Mouse (Mus musculus): ENCODE measurements at regions not wholly inside any gene's neighbourhood (a gene's known extent, or its start where the extent isn't known, plus 50 kb on each side); places are given as distances from the start of the nearest gene placed in this dataset.

DNA sequence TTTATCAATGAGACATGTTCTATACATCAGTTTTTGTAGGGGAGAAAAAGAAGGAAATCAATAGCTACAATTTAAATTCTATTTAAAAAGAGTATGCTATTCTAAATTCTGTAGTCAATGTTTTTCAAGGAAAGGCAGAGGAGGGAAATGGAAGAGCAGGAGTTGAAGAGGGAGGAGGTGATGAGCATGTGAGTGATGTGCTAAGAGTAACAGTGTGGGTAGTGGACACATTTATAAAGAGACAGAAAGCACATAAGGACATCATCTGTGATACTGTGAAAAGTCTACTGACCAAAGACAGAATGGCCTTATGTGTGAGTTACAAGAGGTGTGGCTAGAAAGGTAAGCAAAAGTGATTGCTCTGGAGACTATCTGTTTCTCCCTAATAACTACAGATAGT, 179.8 kb upstream of the Tnc start:
- no peak overlapping the region for H3K27ac ChIP-seq (ENCODE audit: low read depth, low read length)
- ATAC-seq, result no peak
- H3K4me2 ChIP-seq (ENCODE audit: low read length), result no peak overlapping the region
- no peaks in the 10 kb centered on the region for H3K4me1 ChIP-seq (ENCODE audit: control insufficient read depth, insufficient read depth, low read depth, low read length)
- H3K27me3 ChIP-seq (replicated peaks; ENCODE audit: control insufficient read depth, insufficient read depth, low read length), result no peaks in the 10 kb centered on the region
- H3K4me3 ChIP-seq (ENCODE audit: low read length), result no peak overlapping the region
- no peaks in the 10 kb centered on the region for H3K36me3 ChIP-seq (ENCODE audit: control insufficient read depth, insufficient read depth, low read length)
- H3K9ac ChIP-seq (ENCODE audit: low read depth, low read length), result no peak overlapping the region
- H3K9me3 ChIP-seq (ENCODE audit: control insufficient read depth, low read length), result no peaks in the 10 kb centered on the region

DNA sequence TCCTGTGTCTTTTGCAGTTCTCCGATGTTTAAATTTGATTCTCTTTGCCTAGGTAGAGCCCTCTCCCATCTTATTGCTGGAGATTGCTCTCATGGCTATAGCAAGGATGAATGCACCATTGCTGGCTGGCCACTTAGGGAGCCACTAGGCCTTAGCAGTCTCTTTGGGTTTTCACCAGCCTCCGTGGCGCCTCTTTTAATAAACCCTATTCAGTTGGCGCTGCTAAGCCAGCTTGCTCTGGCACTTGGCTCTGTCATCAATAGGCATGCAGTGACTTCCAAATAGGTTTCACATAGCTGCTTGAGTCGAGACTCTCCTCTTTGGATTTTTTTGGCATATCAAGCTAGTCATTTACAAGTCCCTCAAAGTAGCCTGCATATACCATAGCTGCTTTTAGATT, 178.1 kb upstream of the Tnc start:
- Histone ChIP-seq H3K9ac (ENCODE audit: low read depth, low read length) (no peak overlapping the region), H3K4me2 (ENCODE audit: low read length) (no peak overlapping the region), H3K27me3 (replicated peaks; ENCODE audit: control insufficient read depth, insufficient read depth, low read length) (no peaks in the 10 kb centered on the region), H3K9me3 (ENCODE audit: control insufficient read depth, low read length) (no peaks in the 10 kb centered on the region), H3K27ac (ENCODE audit: low read depth, low read length) (no peak overlapping the region), H3K4me1 (ENCODE audit: control insufficient read depth, insufficient read depth, low read depth, low read length) (no peaks in the 10 kb centered on the region), H3K36me3 (ENCODE audit: control insufficient read depth, insufficient read depth, low read length) (no peaks in the 10 kb centered on the region), H3K4me3 (ENCODE audit: low read length) (no peak overlapping the region)
- 80% methylated on average over 5 of the region's 5 CpGs for WGBS
- ATAC-seq, result peak; percentile 89

DNA sequence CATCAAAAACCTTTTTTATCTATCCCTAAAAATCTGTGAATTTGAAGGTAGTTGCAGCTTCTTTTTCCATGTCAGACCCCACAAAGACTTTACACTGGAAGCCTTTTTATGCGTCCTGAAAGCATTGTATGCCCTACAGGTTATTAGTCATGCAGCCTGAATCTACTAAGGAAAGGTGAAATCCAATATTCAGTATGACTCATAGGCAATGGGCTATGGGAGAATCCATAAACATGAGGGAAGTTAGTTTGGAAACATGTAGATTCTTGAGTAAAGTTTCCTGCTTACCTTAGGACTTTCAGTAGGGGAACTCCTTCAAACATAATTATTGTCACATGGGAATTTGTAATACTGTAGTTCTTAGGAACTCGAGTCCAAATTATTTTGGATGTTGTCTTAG, 173.0 kb upstream of the Tnc start:
- H3K4me2 ChIP-seq (ENCODE audit: low read length), result no peak overlapping the region
- H3K27me3 ChIP-seq (replicated peaks; ENCODE audit: control insufficient read depth, insufficient read depth, low read length), result no peaks in the 10 kb centered on the region
- no peaks in the 10 kb centered on the region for H3K9me3 ChIP-seq (ENCODE audit: control insufficient read depth, low read length)
- no peaks in the 10 kb centered on the region for H3K4me1 ChIP-seq (ENCODE audit: control insufficient read depth, insufficient read depth, low read depth, low read length)
- no peaks in the 10 kb centered on the region for H3K36me3 ChIP-seq (ENCODE audit: control insufficient read depth, insufficient read depth, low read length)
- no peak overlapping the region for H3K27ac ChIP-seq (ENCODE audit: low read depth, low read length)
- no peak overlapping the region for H3K4me3 ChIP-seq (ENCODE audit: low read length)
- no peak for ATAC-seq
- 83% methylated on average over 2 of the region's 2 CpGs for WGBS
- no peak overlapping the region for H3K9ac ChIP-seq (ENCODE audit: low read depth, low read length)

DNA sequence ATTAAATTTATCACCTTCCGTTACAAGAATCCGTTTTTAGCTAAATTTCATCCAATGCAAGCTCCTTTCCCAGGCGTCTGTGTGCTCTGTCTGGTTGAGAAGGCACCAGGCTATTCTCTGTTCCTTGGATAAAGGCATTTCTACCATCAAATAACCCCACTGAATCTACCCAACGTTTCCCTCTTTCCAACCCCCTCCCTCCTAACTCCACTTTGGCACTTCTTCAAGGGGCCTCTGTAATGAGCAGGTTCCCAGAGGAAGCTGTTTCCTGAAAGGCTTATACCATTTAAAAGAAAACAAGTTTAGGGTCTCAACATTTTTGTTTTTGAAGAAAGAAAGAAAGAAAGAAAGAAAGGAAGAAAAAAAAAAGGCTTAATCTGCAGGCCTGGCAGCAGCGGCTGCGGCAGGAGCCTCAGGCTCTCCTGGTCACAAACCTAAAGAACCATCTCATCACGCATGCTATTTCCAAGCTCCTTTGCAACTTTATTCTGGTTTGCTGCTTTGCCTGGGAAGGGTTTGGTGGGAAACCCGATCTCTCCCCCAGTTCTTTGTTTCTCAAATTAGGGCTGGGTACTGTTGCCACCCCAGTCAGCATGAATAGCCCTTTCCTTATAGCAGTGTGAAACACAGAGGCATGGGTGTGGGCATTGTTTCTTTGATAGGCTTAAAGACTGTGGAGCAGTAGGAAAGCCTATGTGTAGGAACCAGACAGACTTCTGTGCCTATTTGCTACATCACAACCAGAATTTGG, 160.5 kb upstream of the Tnc start:
- Histone ChIP-seq H3K27me3 (replicated peaks; ENCODE audit: control insufficient read depth, insufficient read depth, low read length) (no peaks in the 10 kb centered on the region), H3K36me3 (ENCODE audit: control insufficient read depth, insufficient read depth, low read length) (no peaks in the 10 kb centered on the region), H3K4me2 (ENCODE audit: low read length) (no peak overlapping the region), H3K4me1 (ENCODE audit: control insufficient read depth, insufficient read depth, low read depth, low read length) (no peaks in the 10 kb centered on the region), H3K27ac (ENCODE audit: low read depth, low read length) (0 out of 2 replicates have a peak overlapping the region, but pooled peaks have one; percentile 3), H3K4me3 (ENCODE audit: low read length) (no peak overlapping the region), H3K9ac (ENCODE audit: low read depth, low read length) (no peak overlapping the region), H3K9me3 (ENCODE audit: control insufficient read depth, low read length) (no peaks in the 10 kb centered on the region)
- WGBS, result 33% methylated on average over 8 of the region's 8 CpGs
- peak; percentile 90 for ATAC-seq

DNA sequence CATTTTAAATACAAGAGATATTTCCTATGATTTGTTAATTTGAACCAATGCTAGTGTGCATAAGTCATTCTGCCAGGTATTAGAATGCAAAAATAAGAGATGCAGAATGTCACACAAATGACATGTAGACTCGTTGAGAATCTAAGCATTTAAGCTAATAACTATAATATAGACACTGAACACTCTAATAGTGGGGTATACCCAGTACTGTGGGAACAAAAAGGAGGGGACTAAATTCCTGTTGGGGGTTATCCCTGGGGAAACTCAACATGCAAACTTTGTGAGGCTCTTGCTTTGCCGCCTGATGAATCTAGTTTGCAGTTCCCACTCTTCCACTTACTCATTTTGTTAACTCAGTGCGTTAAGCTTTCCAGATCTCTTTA, 154.0 kb upstream of the Tnc start:
- no peaks in the 10 kb centered on the region for H3K27me3 ChIP-seq (replicated peaks; ENCODE audit: control insufficient read depth, insufficient read depth, low read length)
- no peak overlapping the region for H3K4me2 ChIP-seq (ENCODE audit: low read length)
- H3K4me3 ChIP-seq (ENCODE audit: low read length), result no peak overlapping the region
- no peak overlapping the region for H3K27ac ChIP-seq (ENCODE audit: low read depth, low read length)
- no peaks in the 10 kb centered on the region for H3K9me3 ChIP-seq (ENCODE audit: control insufficient read depth, low read length)
- 74% methylated on average over 3 of the region's 3 CpGs for WGBS
- H3K4me1 ChIP-seq (ENCODE audit: control insufficient read depth, insufficient read depth, low read depth, low read length), result no peaks in the 10 kb centered on the region; the same call in 1 of the 2 replicates
- H3K9ac ChIP-seq (ENCODE audit: low read depth, low read length), result no peak overlapping the region
- H3K36me3 ChIP-seq (ENCODE audit: control insufficient read depth, insufficient read depth, low read length), result no peaks in the 10 kb centered on the region
- no peak for ATAC-seq

DNA sequence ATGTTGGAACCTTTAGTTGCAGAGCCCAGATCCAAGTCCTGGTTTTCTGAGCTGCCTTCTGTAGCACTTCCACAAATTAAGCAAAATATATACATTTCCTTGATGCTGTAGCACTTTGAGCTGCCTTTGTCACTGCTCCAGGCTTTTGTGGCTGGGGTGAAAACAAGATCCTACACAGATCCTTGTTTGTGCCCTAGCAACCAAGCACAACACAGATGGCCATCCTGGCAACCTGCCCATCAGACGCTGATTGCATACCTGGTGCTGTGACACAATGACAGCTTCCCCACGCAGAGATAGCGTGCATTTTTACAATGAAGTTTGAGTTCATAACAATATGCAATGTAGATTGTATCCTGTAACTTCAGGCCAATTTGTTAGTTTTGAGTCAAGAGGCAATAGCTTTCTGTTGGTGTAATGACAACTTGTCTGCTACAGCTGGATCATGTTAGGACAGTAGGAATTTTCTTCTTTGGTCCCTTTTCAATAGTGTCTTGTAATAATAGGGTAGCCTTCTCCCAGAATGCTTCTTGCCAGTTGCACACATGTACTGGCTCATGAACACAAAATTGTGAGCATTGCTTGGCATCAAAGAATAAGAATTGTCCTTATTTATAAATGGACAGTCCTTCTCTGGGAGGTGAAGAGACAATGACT, 153.5 kb upstream of the Tnc start:
- peak; percentile 90 for ATAC-seq
- 0 out of 2 replicates have a peak overlapping the region, but pooled peaks have one; percentile 34 for H3K27ac ChIP-seq (ENCODE audit: low read depth, low read length)
- H3K36me3 ChIP-seq (ENCODE audit: control insufficient read depth, insufficient read depth, low read length), result no peaks in the 10 kb centered on the region
- H3K9ac ChIP-seq (ENCODE audit: low read depth, low read length), result no peak overlapping the region
- H3K9me3 ChIP-seq (ENCODE audit: control insufficient read depth, low read length), result no peaks in the 10 kb centered on the region
- no peak overlapping the region for H3K4me3 ChIP-seq (ENCODE audit: low read length)
- WGBS, result 34% methylated on average over 3 of the region's 3 CpGs
- no peaks in the 10 kb centered on the region for H3K27me3 ChIP-seq (replicated peaks; ENCODE audit: control insufficient read depth, insufficient read depth, low read length)
- no peak overlapping the region for H3K4me2 ChIP-seq (ENCODE audit: low read length)
- H3K4me1 ChIP-seq (ENCODE audit: control insufficient read depth, insufficient read depth, low read depth, low read length), result no peaks in the 10 kb centered on the region; the same call in 1 of the 2 replicates

DNA sequence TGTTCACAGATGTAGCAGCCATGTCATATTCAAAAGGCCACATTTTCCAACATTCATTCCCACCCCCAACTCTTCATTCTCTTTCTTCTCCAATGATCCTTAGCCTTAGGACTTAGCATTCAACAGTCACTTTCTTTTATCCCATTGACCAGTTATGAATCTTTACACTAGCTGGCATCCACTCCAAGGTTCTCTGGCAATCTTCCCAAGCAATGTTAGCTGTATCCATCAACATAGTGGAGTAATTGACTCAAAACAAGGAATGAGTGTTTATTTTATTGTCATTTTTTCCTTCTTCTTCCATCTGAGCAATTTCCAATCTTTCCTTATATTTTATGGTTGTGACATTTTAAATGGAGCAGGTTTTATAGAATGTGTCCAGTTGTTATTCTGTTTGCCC, 138.2 kb upstream of the Tnc start:
- no peak overlapping the region for H3K4me2 ChIP-seq (ENCODE audit: low read length)
- H3K9me3 ChIP-seq (ENCODE audit: control insufficient read depth, low read length), result no peaks in the 10 kb centered on the region
- no peaks in the 10 kb centered on the region for H3K36me3 ChIP-seq (ENCODE audit: control insufficient read depth, insufficient read depth, low read length)
- no peaks in the 10 kb centered on the region for H3K27me3 ChIP-seq (replicated peaks; ENCODE audit: control insufficient read depth, insufficient read depth, low read length)
- no peak overlapping the region for H3K9ac ChIP-seq (ENCODE audit: low read depth, low read length)
- H3K4me3 ChIP-seq (ENCODE audit: low read length), result no peak overlapping the region
- ATAC-seq, result no peak
- no peaks in the 10 kb centered on the region for H3K4me1 ChIP-seq (ENCODE audit: control insufficient read depth, insufficient read depth, low read depth, low read length)
- no peak overlapping the region for H3K27ac ChIP-seq (ENCODE audit: low read depth, low read length)

DNA sequence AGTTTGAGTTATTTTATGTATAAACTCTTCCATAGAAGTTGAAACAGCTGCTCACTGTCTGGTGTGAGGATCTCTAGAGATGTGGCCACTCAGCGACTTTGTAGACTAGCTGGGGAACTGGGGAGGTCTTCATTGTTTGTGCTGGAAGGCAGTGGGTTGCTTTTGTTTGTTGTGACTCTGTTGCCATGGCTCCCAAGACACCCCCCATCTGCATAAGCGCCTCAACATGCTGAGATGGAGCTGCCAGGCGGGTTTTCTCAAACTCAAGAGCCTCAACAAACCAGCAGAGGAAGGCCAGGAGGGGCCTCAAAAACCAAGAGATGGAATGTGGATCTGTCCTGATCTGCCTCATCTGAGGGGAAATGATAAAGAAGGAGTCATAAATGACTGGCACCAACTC, 129.1 kb upstream of the Tnc start:
- Histone ChIP-seq H3K9ac (ENCODE audit: low read depth, low read length) (no peak overlapping the region), H3K27ac (ENCODE audit: low read depth, low read length) (no peak overlapping the region), H3K27me3 (replicated peaks; ENCODE audit: control insufficient read depth, insufficient read depth, low read length) (no peaks in the 10 kb centered on the region), H3K9me3 (ENCODE audit: control insufficient read depth, low read length) (no peaks in the 10 kb centered on the region), H3K4me2 (ENCODE audit: low read length) (no peak overlapping the region), H3K4me3 (ENCODE audit: low read length) (no peak overlapping the region), H3K36me3 (ENCODE audit: control insufficient read depth, insufficient read depth, low read length) (no peaks in the 10 kb centered on the region), H3K4me1 (ENCODE audit: control insufficient read depth, insufficient read depth, low read depth, low read length) (no peaks in the 10 kb centered on the region)
- 0 out of 2 replicates have a peak, but pooled peaks have one; percentile 54 for ATAC-seq
- 19% methylated on average over 3 of the region's 3 CpGs for WGBS

DNA sequence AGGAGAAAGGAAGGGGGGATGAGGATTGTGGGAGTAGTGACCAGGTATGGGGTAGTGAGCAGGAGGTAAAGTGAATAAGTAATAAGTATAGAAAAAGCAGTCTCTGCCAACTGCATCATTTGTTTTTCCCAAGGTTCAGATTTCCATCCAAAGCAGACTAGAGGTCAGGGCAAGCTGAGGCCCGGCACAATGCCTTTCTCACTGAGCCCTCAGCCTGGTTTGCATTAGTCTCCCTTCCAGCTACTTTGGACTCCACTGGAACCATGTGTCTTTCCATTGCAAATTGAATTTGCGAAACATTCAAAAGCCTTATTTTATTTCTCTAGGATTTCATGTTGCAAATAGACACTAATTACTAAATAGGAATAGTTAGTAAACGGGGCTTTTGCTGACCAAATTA, 124.7 kb upstream of the Tnc start:
- no peaks in the 10 kb centered on the region for H3K9me3 ChIP-seq (ENCODE audit: control insufficient read depth, low read length)
- H3K36me3 ChIP-seq (ENCODE audit: control insufficient read depth, insufficient read depth, low read length), result no peaks in the 10 kb centered on the region
- no peak overlapping the region for H3K27ac ChIP-seq (ENCODE audit: low read depth, low read length)
- WGBS, result 82% methylated on average over 3 of the region's 3 CpGs
- no peaks in the 10 kb centered on the region for H3K4me1 ChIP-seq (ENCODE audit: control insufficient read depth, insufficient read depth, low read depth, low read length)
- no peak overlapping the region for H3K9ac ChIP-seq (ENCODE audit: low read depth, low read length)
- ATAC-seq, result no peak
- no peak overlapping the region for H3K4me3 ChIP-seq (ENCODE audit: low read length)
- no peaks in the 10 kb centered on the region for H3K27me3 ChIP-seq (replicated peaks; ENCODE audit: control insufficient read depth, insufficient read depth, low read length)
- H3K4me2 ChIP-seq (ENCODE audit: low read length), result no peak overlapping the region

Data from hindbrain, embryonic 16.5 days (tissue).